Mouse (Mus musculus) embryo, embryonic 11.5 days (tissue): ENCODE measurements around the gene Ascc2.

Source experiments
- DNase-seq: peaks from one replicate; pipeline ENCODE4 v3.0.0-alpha.2; 2012; ENCODE audit warnings: low read depth, low spot score

The Ascc2 gene

DNA sequence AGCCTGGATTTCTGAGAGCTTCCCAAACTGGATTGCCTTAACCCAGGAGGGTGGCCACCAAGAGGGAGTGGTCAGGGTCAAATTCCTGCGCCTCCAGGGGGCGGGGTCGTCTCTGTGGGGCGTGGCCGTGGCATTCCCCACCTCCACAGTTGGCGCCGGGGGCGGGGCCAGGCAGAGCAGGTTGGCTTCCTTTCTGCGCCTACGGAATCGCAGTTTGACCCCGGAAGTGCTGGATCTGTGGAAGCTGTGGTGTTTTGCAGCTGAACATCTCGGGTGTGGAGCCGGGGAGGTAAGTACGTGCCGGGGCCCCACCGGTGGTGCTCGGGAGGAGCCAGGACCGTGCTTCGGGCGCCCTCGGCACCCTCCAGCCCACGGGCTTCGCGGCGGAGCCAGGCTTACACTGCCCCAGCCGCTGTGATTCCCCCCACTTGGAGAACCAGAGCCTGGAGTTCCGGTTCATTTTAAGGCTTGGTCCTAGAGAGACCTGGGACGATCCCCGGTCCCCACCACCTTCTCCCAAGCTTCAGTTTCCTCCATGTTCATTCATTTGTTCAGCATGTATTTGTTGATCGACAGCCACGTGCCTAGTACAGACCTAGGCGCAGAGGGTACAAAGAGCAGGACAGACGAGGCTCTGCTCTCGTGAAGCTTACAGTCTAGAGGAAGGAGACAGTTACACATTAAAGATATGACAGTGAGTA, at the start of gene Ascc2:
TSS of gene Ascc2 (plus strand) at position 214 of the 701 bp plus-strand sequence.
- DNase-seq: peak; percentile 90

- no peak for DNase-seq
Observed at GRCm38 (mm10) chr11:4591811-4592210, 45.7 kb upstream of the Ascc2 start.

GRCm38 (mm10) chr11:4593491-4593848, 44.1 kb upstream of the Ascc2 start:
- DNase-seq: no peak

GRCm38 (mm10) chr11:4593849-4594607, 43.5 kb upstream of the Ascc2 start:
- no peak for DNase-seq

DNA sequence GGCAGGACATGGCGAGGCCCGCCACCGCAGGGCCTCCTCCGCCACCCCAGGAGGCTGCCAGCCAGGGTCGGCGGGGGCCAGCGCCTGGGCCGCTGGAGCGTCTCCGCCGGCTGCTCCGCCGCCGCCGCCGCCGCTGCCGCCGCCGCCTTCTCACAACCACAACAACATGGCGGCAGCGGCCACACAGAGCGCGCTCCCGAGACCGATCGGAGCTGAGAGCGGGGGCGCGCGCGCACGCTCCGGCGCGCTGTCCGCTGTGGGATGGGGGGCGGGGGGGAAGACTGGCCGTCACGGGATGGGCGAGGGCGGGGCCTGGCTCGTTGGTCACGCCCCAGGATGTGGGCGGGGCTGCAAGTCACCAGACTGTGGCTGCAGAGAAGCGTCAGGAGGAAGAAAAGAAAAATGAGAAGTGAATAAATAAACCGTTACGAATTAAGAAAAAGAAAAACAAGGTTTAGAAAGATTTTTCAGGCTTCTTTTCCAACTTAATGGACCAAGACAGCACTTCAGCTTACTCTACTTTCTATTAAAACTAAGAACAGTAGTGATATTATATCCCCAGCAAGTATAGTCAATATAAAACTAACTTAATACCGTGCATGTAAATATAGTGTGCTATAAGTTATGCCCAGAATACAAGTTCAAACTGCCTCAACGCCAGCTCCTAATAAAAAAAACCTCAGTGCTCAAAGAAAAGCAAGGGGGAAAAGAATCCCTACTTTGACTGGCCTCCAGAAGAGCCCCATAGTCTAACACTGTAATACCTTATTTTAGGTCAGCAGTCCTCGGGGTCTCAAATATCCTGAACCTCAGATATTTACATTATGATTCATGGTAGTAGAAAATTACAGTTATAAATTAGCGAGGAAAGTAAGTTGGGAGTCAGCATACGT, 42.7 kb upstream of the Ascc2 start, which contains the start of gene Mtmr3:
TSS of gene Mtmr3 (minus strand) at position 256 of the 893 bp plus-strand sequence.
- peak; percentile 94 for DNase-seq

- no peak for DNase-seq
Observed at GRCm38 (mm10) chr11:4598411-4598810, 39.1 kb upstream of the Ascc2 start.

DNA sequence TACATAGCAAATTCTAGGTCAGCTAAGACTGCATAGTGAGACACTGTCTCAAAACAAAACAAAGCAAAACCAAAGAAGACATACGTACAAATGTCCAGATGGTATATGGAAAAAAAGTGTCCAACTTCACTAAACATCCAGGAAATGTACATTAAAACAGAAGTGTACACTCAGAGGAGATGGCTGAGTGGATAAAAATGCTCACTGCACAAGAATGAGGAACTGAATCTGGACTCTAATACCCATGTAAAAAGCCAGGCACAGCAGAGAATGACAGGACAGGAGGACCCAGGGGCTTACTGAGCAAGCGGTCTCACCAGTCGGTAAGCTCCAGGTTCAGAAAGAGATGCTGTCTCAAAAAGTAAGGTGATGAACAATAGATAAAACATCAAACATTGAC, 37.6 kb upstream of the Ascc2 start:
- no peak for DNase-seq

GRCm38 (mm10) chr11:4601890-4602289, 35.7 kb upstream of the Ascc2 start:
- no peak for DNase-seq

DNA sequence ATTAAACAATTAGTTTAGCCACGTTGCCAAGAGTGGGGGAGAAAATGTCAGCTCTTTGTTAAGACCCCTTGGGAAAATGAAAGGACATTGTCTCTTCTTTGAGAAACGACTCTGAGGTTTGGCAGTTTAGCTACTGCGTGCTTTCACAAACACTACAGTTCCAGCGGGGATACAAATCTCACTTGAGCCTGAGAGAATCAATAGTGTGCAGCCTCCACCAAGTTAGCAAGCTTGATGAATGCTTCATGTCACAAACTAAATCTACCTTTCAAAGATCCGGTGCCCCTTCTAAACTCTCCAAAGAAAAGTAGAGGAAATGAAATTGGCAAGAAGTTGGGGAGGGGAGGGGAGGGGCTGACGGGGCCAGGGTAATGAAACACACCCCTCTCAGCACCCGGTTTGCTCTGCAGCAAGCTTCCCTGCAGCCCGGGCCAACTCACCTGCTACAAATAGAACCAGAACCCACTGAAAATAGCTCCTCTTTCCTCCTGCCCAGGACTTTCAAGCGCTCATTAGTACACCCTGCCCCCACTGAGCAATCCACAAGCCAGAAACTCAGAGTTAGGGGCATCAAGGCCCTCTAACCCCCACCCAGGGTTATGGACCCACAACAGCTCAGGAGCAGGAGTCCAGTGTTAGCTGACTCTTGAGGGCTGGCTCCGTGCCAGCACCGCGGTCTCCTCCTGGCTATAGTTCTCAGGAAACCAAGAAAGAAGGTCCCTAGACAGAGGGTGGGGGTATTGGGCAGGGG, 34.7 kb upstream of the Ascc2 start:
- no peak for DNase-seq

DNA sequence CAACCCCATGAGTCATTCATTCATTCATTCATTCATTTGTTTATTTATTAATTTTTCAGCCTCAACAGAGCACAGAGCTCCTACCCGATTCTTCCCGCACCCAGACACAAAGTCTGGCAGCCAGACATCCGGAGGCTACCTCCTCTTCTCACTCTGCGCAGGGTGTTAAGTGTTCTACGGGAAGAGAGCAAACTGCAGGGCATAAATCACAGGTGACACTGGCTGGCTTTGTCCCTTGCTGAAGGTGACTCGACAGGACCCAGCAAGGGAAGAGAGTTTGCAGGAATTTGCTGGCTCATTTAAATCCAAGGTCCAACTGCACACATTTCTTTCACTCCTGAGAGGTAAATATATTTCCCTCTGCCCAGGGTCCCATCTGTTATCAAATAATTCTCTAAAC, 33.1 kb upstream of the Ascc2 start:
- DNase-seq: no peak

DNA sequence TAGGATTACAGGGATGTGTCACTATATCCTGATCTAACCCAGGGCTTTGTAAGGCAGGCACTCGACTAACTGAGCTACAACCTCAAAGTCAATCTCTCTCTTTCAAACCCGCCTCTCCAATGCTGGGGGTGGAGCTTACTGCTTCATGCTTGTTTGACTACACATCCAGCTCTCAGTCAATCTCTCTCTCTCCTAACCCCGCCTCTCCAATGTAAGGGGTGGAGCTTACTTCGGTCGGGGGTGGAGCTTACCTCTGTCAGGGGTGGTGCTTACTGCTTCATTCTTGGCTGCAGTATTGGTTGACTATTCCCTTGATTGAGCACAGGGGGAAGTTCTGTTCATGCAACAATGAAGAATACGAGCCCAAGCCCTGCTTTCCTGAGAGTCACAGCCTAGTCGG, 32.1 kb upstream of the Ascc2 start:
- DNase-seq: no peak

GRCm38 (mm10) chr11:4606541-4606940, 31.0 kb upstream of the Ascc2 start:
- no peak for DNase-seq

- no peak for DNase-seq
Observed at GRCm38 (mm10) chr11:4611904-4612303, 25.6 kb upstream of the Ascc2 start.

GRCm38 (mm10) chr11:4620017-4620485, 17.5 kb upstream of the Ascc2 start, which contains the start of gene Gm11032:
Gm11032 (plus strand) TSS chr11:4620067.
- DNase-seq: no peak

GRCm38 (mm10) chr11:4620501-4621108, 16.9 kb upstream of the Ascc2 start:
- DNase-seq: no peak

- DNase-seq: no peak
Observed at GRCm38 (mm10) chr11:4621866-4622265, 15.7 kb upstream of the Ascc2 start.

GRCm38 (mm10) chr11:4622442-4622986, 15.0 kb upstream of the Ascc2 start:
- no peak for DNase-seq

- no peak for DNase-seq
Observed at GRCm38 (mm10) chr11:4622997-4623396, 14.6 kb upstream of the Ascc2 start.

GRCm38 (mm10) chr11:4625931-4626330, 11.6 kb upstream of the Ascc2 start:
- no peak for DNase-seq

GRCm38 (mm10) chr11:4627636-4628035, 9.9 kb upstream of the Ascc2 start:
- DNase-seq: no peak
